Mouse (Mus musculus): ENCODE data around the gene Birc6. TPM values are rescaled to one million over a fixed set of nuclear protein-coding genes. Genes with fewer than 3 reads are reported as not detected.

Gene Birc6
- polyA plus RNA-seq, 1 experiment from 2014 or later: 116 TPM

- H3K9ac ChIP-seq (replicated peaks; ENCODE audit: low read length): no peak overlapping the region
- no peak for DNase-seq
- H3K4me3 ChIP-seq (replicated peaks; ENCODE audit: low read depth, low read length): no peak overlapping the region
- H3K4me1 ChIP-seq (ENCODE audit: control insufficient read depth, insufficient read depth, low read length): no peaks in the 10 kb centered on the region
- H3K4me2 ChIP-seq (ENCODE audit: low read length): no peak overlapping the region
- H3K36me3 ChIP-seq (ENCODE audit: control insufficient read depth, insufficient read depth, low read length): no peaks in the 10 kb centered on the region
- H3K27me3 ChIP-seq (ENCODE audit: control insufficient read depth, insufficient read depth, low read length): no peaks in the 10 kb centered on the region
- WGBS: 88% methylated on average over 1 of the region's 1 CpGs
- H3K9me3 ChIP-seq (ENCODE audit: control insufficient read depth, low read length): no peaks in the 10 kb centered on the region
- H3K27ac ChIP-seq (replicated peaks; ENCODE audit: low read depth, low read length): no peak overlapping the region
- ATAC-seq (ENCODE audit: low FRiP score, low TSS enrichment): no peak
Observed at GRCm38 (mm10) chr17:74537526-74537925, 9.4 kb downstream of the Birc6 start.

DNA sequence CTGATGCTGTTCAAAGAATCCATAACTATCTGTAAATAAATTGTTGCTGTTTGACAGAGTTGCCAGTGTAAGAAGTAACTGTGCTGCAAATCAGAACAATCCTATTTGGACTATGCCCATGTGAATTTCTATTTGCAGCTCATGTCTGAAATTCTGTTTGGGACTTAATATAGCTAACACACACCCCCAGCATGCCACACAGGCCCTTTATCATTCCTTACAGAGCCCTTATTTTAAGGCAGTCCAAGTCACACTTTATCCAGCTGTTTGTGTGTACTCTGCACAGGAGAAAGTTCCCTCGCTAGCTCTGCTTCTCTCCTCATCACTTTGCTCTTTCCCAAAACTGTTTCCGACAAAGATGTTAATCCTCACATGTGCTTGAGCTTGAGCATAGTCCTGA is 15.5 kb downstream of the Birc6 start:
- Histone ChIP-seq H3K27me3 (ENCODE audit: control insufficient read depth, insufficient read depth, low read length) (no peaks in the 10 kb centered on the region), H3K9ac (replicated peaks; ENCODE audit: low read length) (no peak overlapping the region), H3K4me3 (replicated peaks; ENCODE audit: low read depth, low read length) (no peak overlapping the region), H3K36me3 (ENCODE audit: control insufficient read depth, insufficient read depth, low read length) (peaks cover 22% of the 10 kb centered on the region), H3K27ac (replicated peaks; ENCODE audit: low read depth, low read length) (no peak overlapping the region), H3K4me2 (ENCODE audit: low read length) (no peak overlapping the region), H3K9me3 (ENCODE audit: control insufficient read depth, low read length) (no peaks in the 10 kb centered on the region), H3K4me1 (ENCODE audit: control insufficient read depth, insufficient read depth, low read length) (no peaks in the 10 kb centered on the region)
- WGBS: 96% methylated on average over 2 of the region's 2 CpGs
- no peak for DNase-seq
- no peak for ATAC-seq (ENCODE audit: low FRiP score, low TSS enrichment)

DNA sequence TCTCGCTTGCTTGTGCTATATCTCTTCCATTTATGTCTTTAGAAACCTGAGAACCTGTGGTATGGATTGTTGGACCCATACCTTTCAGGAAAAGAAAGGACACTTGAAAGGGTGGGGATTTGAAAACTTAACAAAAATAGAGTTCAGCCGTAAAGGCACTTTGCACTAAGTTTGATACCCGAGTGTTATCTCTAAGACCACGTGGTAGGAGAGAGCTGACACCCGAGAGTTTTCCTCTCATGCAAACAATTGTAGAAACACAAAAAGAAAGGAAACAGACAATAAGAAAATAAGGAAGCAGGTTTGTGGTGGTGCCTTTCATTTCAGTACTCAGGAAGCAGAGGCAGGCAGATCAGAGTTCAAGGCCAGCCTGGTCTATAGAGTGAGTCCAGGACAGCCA is 26.0 kb downstream of the Birc6 start:
- no peak overlapping the region for H3K9ac ChIP-seq (replicated peaks; ENCODE audit: low read length)
- H3K9me3 ChIP-seq (ENCODE audit: control insufficient read depth, low read length): no peaks in the 10 kb centered on the region
- ATAC-seq (ENCODE audit: low FRiP score, low TSS enrichment) (no peak), DNase-seq (no peak)
- H3K4me1 ChIP-seq (ENCODE audit: control insufficient read depth, insufficient read depth, low read length): no peaks in the 10 kb centered on the region
- H3K36me3 ChIP-seq (ENCODE audit: control insufficient read depth, insufficient read depth, low read length): peaks cover 27% of the 10 kb centered on the region
- no peaks in the 10 kb centered on the region for H3K27me3 ChIP-seq (ENCODE audit: control insufficient read depth, insufficient read depth, low read length)
- no peak overlapping the region for H3K4me2 ChIP-seq (ENCODE audit: low read length)
- no peak overlapping the region for H3K27ac ChIP-seq (replicated peaks; ENCODE audit: low read depth, low read length)
- WGBS: 90% methylated on average over 5 of the region's 5 CpGs
- no peak overlapping the region for H3K4me3 ChIP-seq (replicated peaks; ENCODE audit: low read depth, low read length)

- ATAC-seq (ENCODE audit: low FRiP score, low TSS enrichment) (no peak), DNase-seq (no peak)
- H3K9ac ChIP-seq (replicated peaks; ENCODE audit: low read length): no peak overlapping the region
- no peak overlapping the region for H3K27ac ChIP-seq (replicated peaks; ENCODE audit: low read depth, low read length)
- H3K4me1 ChIP-seq (ENCODE audit: control insufficient read depth, insufficient read depth, low read length): no peaks in the 10 kb centered on the region
- no peaks in the 10 kb centered on the region for H3K27me3 ChIP-seq (ENCODE audit: control insufficient read depth, insufficient read depth, low read length)
- WGBS: 92% methylated on average over 11 of the region's 11 CpGs
- H3K4me3 ChIP-seq (replicated peaks; ENCODE audit: low read depth, low read length): no peak overlapping the region
- peaks cover 35% of the 10 kb centered on the region for H3K36me3 ChIP-seq (ENCODE audit: control insufficient read depth, insufficient read depth, low read length)
- H3K9me3 ChIP-seq (ENCODE audit: control insufficient read depth, low read length): no peaks in the 10 kb centered on the region
- H3K4me2 ChIP-seq (ENCODE audit: low read length): no peak overlapping the region
Observed at GRCm38 (mm10) chr17:74559891-74560290, 31.8 kb downstream of the Birc6 start.

DNA sequence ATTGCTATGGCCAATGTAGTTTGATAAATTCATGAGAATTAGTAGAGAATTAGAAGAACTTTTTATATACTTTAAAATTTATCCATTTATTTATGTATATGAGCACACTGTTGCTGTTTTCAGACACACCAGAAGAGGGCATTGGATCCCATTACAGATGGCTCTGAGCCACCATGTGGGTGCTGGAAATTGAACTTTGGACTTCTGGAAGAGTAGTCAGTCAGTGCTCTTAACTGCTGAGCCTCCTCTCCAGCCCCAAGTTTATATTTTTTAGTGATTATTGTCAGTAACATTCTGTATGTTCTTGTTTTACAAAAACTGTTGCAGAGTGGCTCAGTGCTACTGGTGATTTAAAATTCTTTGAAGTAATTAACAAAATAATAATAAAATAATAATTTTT is 36.1 kb downstream of the Birc6 start:
- DNase-seq: no peak

GRCm38 (mm10) chr17:74569219-74569618 is 41.1 kb downstream of the Birc6 start:
- ATAC-seq (ENCODE audit: low FRiP score, low TSS enrichment) (no peak), DNase-seq (no peak)
- 93% methylated on average over 1 of the region's 1 CpGs for WGBS
- Histone ChIP-seq H3K27ac (replicated peaks; ENCODE audit: low read depth, low read length) (no peak overlapping the region), H3K36me3 (ENCODE audit: control insufficient read depth, insufficient read depth, low read length) (peaks cover 38% of the 10 kb centered on the region), H3K4me2 (ENCODE audit: low read length) (no peak overlapping the region), H3K4me3 (replicated peaks; ENCODE audit: low read depth, low read length) (no peak overlapping the region), H3K27me3 (ENCODE audit: control insufficient read depth, insufficient read depth, low read length) (no peaks in the 10 kb centered on the region), H3K4me1 (ENCODE audit: control insufficient read depth, insufficient read depth, low read length) (no peaks in the 10 kb centered on the region), H3K9ac (replicated peaks; ENCODE audit: low read length) (no peak overlapping the region), H3K9me3 (ENCODE audit: control insufficient read depth, low read length) (no peaks in the 10 kb centered on the region)

More for the DNA sequence above, 36.1 kb downstream of the Birc6 start:
- Histone ChIP-seq H3K4me2 (ENCODE audit: low read length) (no peak overlapping the region), H3K9ac (replicated peaks; ENCODE audit: low read length) (no peak overlapping the region), H3K27ac (replicated peaks; ENCODE audit: low read depth, low read length) (no peak overlapping the region), H3K4me3 (replicated peaks; ENCODE audit: low read depth, low read length) (no peak overlapping the region), H3K27me3 (ENCODE audit: control insufficient read depth, insufficient read depth, low read length) (no peaks in the 10 kb centered on the region), H3K4me1 (ENCODE audit: control insufficient read depth, insufficient read depth, low read length) (no peaks in the 10 kb centered on the region), H3K36me3 (ENCODE audit: control insufficient read depth, insufficient read depth, low read length) (peaks cover 49% of the 10 kb centered on the region), H3K9me3 (ENCODE audit: control insufficient read depth, low read length) (no peaks in the 10 kb centered on the region)
- no peak for ATAC-seq (ENCODE audit: low FRiP score, low TSS enrichment)

DNA sequence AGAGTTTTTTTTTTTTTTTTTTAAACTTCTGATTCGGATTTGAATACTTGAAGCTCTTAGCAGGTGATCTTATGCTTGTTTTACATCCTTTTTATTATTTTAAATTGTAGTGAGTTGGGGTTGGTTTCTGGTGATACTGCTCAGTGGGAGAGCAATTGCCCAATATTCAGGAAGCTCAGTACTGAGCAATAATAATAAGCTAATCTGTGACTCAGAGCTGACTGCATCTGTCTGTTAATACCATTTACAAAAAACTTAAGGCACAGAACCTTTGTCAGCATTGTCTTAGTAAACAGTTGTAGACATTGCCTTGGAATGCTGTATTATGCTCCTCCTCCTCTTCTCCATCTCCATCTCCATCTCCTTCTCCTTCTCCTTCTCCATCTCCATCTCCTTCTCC is 42.5 kb downstream of the Birc6 start:
- no peaks in the 10 kb centered on the region for H3K4me1 ChIP-seq (ENCODE audit: control insufficient read depth, insufficient read depth, low read length)
- no peak for ATAC-seq (ENCODE audit: low FRiP score, low TSS enrichment)
- no peak overlapping the region for H3K4me2 ChIP-seq (ENCODE audit: low read length)
- 72% methylated on average over 1 of the region's 1 CpGs for WGBS
- no peaks in the 10 kb centered on the region for H3K27me3 ChIP-seq (ENCODE audit: control insufficient read depth, insufficient read depth, low read length)
- no peaks in the 10 kb centered on the region for H3K9me3 ChIP-seq (ENCODE audit: control insufficient read depth, low read length)
- H3K36me3 ChIP-seq (ENCODE audit: control insufficient read depth, insufficient read depth, low read length): peaks cover 37% of the 10 kb centered on the region
- no peak overlapping the region for H3K4me3 ChIP-seq (replicated peaks; ENCODE audit: low read depth, low read length)
- H3K9ac ChIP-seq (replicated peaks; ENCODE audit: low read length): no peak overlapping the region
- no peak overlapping the region for H3K27ac ChIP-seq (replicated peaks; ENCODE audit: low read depth, low read length)
- no peak for DNase-seq

GRCm38 (mm10) chr17:74577173-74577572 is 49.1 kb downstream of the Birc6 start:
- H3K36me3 ChIP-seq (ENCODE audit: control insufficient read depth, insufficient read depth, low read length): peaks cover 27% of the 10 kb centered on the region
- H3K9ac ChIP-seq (replicated peaks; ENCODE audit: low read length): no peak overlapping the region
- DNase-seq: no peak
- H3K4me2 ChIP-seq (ENCODE audit: low read length): no peak overlapping the region
- WGBS: 87% methylated on average over 5 of the region's 5 CpGs
- no peaks in the 10 kb centered on the region for H3K9me3 ChIP-seq (ENCODE audit: control insufficient read depth, low read length)
- no peak overlapping the region for H3K27ac ChIP-seq (replicated peaks; ENCODE audit: low read depth, low read length)
- no peak overlapping the region for H3K4me3 ChIP-seq (replicated peaks; ENCODE audit: low read depth, low read length)
- no peaks in the 10 kb centered on the region for H3K4me1 ChIP-seq (ENCODE audit: control insufficient read depth, insufficient read depth, low read length)
- H3K27me3 ChIP-seq (ENCODE audit: control insufficient read depth, insufficient read depth, low read length): no peaks in the 10 kb centered on the region
- ATAC-seq (ENCODE audit: low FRiP score, low TSS enrichment): no peak

GRCm38 (mm10) chr17:74579586-74579985 is 51.5 kb downstream of the Birc6 start:
- no peaks in the 10 kb centered on the region for H3K4me1 ChIP-seq (ENCODE audit: control insufficient read depth, insufficient read depth, low read length)
- H3K4me3 ChIP-seq (replicated peaks; ENCODE audit: low read depth, low read length): no peak overlapping the region
- H3K36me3 ChIP-seq (ENCODE audit: control insufficient read depth, insufficient read depth, low read length): peaks cover 22% of the 10 kb centered on the region
- 97% methylated on average over 7 of the region's 7 CpGs for WGBS
- H3K27me3 ChIP-seq (ENCODE audit: control insufficient read depth, insufficient read depth, low read length): no peaks in the 10 kb centered on the region
- no peak overlapping the region for H3K9ac ChIP-seq (replicated peaks; ENCODE audit: low read length)
- no peak overlapping the region for H3K4me2 ChIP-seq (ENCODE audit: low read length)
- H3K27ac ChIP-seq (replicated peaks; ENCODE audit: low read depth, low read length): no peak overlapping the region
- ATAC-seq (ENCODE audit: low FRiP score, low TSS enrichment): no peak
- no peak for DNase-seq
- no peaks in the 10 kb centered on the region for H3K9me3 ChIP-seq (ENCODE audit: control insufficient read depth, low read length)

Measured in midbrain, embryonic 14.5 days (tissue).